Mouse (Mus musculus) midbrain, embryonic 11.5 days (tissue): ENCODE measurements around the gene Tmem94. TPM values are rescaled to one million over a fixed set of nuclear protein-coding genes. Genes with fewer than 3 reads are reported as not detected.

Experiments
- ATAC-seq: fragments of 200-750 bp; cut with Nextera tagmentation; 2 replicates; pipeline ENCODE4 v1.8.0; 2017; ENCODE audit warnings: moderate TSS enrichment, moderate library complexity; ENCODE audit not compliant: low FRiP score
- DNase-seq: peaks from one replicate; pipeline ENCODE4 v3.0.0; 2015; ENCODE audit warnings: low spot score; ENCODE audit errors: missing footprints
- H3K27ac ChIP-seq: fragments of 300-500 bp; sonication (generic); 2 replicates; pipeline ENCODE4 v1.5.1; 2014; ENCODE audit warnings: low read depth, low read length
- H3K27me3 ChIP-seq: fragments of 300-500 bp; sonication (generic); 2 replicates; pipeline ENCODE4 v1.6.1; 2014; ENCODE audit warnings: mild to moderate bottlenecking, low read length, moderate library complexity, mixed read lengths; ENCODE audit not compliant: control insufficient read depth, insufficient read depth
- H3K36me3 ChIP-seq: fragments of 300-500 bp; sonication (generic); 2 replicates; pipeline ENCODE4 v1.6.1; 2014; ENCODE audit warnings: mild to moderate bottlenecking, low read length, moderate library complexity, mixed read lengths; ENCODE audit not compliant: control insufficient read depth, insufficient read depth
- H3K4me1 ChIP-seq: fragments of 300-500 bp; sonication (generic); 2 replicates; pipeline ENCODE4 v1.6.1; 2014; ENCODE audit warnings: low read length; ENCODE audit not compliant: control insufficient read depth, insufficient read depth
- H3K4me2 ChIP-seq: fragments of 300-500 bp; sonication (generic); 2 replicates; pipeline ENCODE4 v1.6.1; 2014; ENCODE audit warnings: mild to moderate bottlenecking, moderate library complexity
- H3K4me3 ChIP-seq: fragments of 300-500 bp; sonication (generic); 2 replicates; pipeline ENCODE4 v1.5.1; 2014; ENCODE audit warnings: low read depth, low read length
- H3K9ac ChIP-seq: fragments of 300-500 bp; sonication (generic); 2 replicates; pipeline ENCODE4 v1.6.1; 2014; ENCODE audit warnings: low read length
- H3K9me3 ChIP-seq: fragments of 300-500 bp; sonication (generic); 2 replicates; pipeline ENCODE4 v1.6.1; 2016; ENCODE audit warnings: low read length; ENCODE audit not compliant: control insufficient read depth
- WGBS: fragments of 180-500 bp; shearing (Covaris S2); extraction: QIAGEN DNeasy Blood & Tissue Kit; methylation state at CpG from one replicate; pipeline ENCODE4 v1.1.7; 2014; 5-methylcytosine and 5-hydroxymethylcytosine counted together
- microRNA-seq: library from miRNA; unstranded; fragments of <30 nt; microRNA quantifications from one replicate; pipeline ENCODE4, GENCODE M21; 2017
- polyA plus RNA-seq: library from polyadenylated mRNA; unstranded; fragments of >200 nt; fragmentation: Nextera tagmentation; extraction: Ambion mirVana; gene quantifications from 2 replicates; pipeline ENCODE4 v1.2.1, GENCODE M21; 2014

Gene Tmem94
- polyA plus RNA-seq, 1 experiment from 2014 or later, result 16.7 TPM

- Histone ChIP-seq H3K27me3 (no peaks in the 10 kb centered on the region), H3K9ac (no peak overlapping the region), H3K4me3 (no peak overlapping the region), H3K9me3 (no peaks in the 10 kb centered on the region), H3K4me1 (no peaks in the 10 kb centered on the region), H3K36me3 (no peaks in the 10 kb centered on the region), H3K27ac (no peak overlapping the region), H3K4me2 (no peak overlapping the region)
- DNase-seq (no peak), ATAC-seq (no peak)
- 64% methylated on average over 3 of the region's 3 CpGs for WGBS
Measured at GRCm38 (mm10) chr11:115839732-115840131, 74.5 kb downstream of the Tmem94 start.

GRCm38 (mm10) chr11:115841044-115841443 is 75.8 kb downstream of the Tmem94 start:
- Histone ChIP-seq H3K9ac (no peak overlapping the region), H3K27me3 (no peaks in the 10 kb centered on the region), H3K36me3 (no peaks in the 10 kb centered on the region), H3K4me3 (no peak overlapping the region), H3K9me3 (no peaks in the 10 kb centered on the region), H3K4me1 (no peaks in the 10 kb centered on the region), H3K4me2 (no peak overlapping the region), H3K27ac (no peak overlapping the region)
- no peak for ATAC-seq
- no peak for DNase-seq
- WGBS, result 86% methylated on average over 6 of the region's 6 CpGs

- Histone ChIP-seq H3K4me3 (no peak overlapping the region), H3K9ac (no peak overlapping the region), H3K27me3 (no peaks in the 10 kb centered on the region), H3K9me3 (no peaks in the 10 kb centered on the region), H3K4me2 (no peak overlapping the region), H3K4me1 (no peaks in the 10 kb centered on the region), H3K27ac (no peak overlapping the region), H3K36me3 (no peaks in the 10 kb centered on the region)
- ATAC-seq, result no peak
- WGBS, result 27% methylated on average over 6 of the region's 6 CpGs
- no peak for DNase-seq
Measured at GRCm38 (mm10) chr11:115841961-115842550, 76.8 kb downstream of the Tmem94 start.

DNA sequence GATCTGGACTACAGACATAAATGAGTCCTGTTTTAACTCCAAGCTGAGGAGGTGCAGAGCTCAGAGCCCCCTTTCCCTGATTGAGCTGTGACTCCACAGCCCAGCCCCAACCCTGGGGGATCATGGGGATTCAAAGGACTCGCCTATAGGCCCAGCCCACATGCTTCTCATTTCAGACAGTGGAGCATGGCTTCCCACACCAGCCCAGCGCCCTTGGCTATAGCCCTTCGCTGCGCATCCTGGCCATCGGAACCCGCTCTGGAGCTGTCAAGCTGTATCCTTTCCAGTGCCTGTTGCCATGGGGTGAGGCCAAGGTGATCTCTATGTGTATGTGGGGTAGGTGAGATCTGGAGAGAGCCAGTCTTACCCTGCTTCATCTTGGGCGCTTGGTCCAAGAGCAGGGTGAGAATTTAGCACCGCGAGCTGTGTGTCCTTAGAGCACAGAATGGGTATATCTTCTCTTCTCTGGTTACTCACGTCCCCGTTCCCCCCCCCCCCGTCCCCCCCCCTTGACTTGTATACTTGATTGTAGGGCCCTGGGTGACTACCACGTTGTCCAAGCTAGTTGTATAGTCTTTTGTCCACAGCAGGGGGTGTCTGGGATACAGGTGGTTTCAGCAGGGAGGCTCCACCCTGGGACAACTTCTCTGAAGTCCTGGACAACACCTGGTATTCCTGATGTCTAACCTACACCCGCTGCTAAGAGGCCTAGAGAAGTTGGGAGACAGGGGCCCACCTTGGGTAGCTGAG is 78.1 kb downstream of the Tmem94 start:
- no peaks in the 10 kb centered on the region for H3K36me3 ChIP-seq
- ATAC-seq, result no peak

GRCm38 (mm10) chr11:115843891-115844239 is 78.6 kb downstream of the Tmem94 start:
- Histone ChIP-seq H3K9me3 (no peaks in the 10 kb centered on the region), H3K27me3 (no peaks in the 10 kb centered on the region), H3K4me2 (no peak overlapping the region), H3K4me3 (no peak overlapping the region), H3K4me1 (no peaks in the 10 kb centered on the region), H3K36me3 (no peaks in the 10 kb centered on the region), H3K9ac (no peak overlapping the region), H3K27ac (no peak overlapping the region)
- DNase-seq (no peak), ATAC-seq (no peak)
- 85% methylated on average over 5 of the region's 5 CpGs for WGBS

More for the DNA sequence above, 78.1 kb downstream of the Tmem94 start:
- Histone ChIP-seq H3K27me3 (no peaks in the 10 kb centered on the region), H3K9ac (no peak overlapping the region), H3K4me3 (no peak overlapping the region), H3K4me1 (no peaks in the 10 kb centered on the region), H3K27ac (no peak overlapping the region), H3K4me2 (no peak overlapping the region), H3K9me3 (no peaks in the 10 kb centered on the region)
- DNase-seq, result no peak
- 78% methylated on average over 14 of the region's 14 CpGs for WGBS

- Histone ChIP-seq H3K4me3 (no peak overlapping the region), H3K27me3 (no peaks in the 10 kb centered on the region), H3K27ac (no peak overlapping the region), H3K36me3 (no peaks in the 10 kb centered on the region), H3K9ac (no peak overlapping the region), H3K9me3 (no peaks in the 10 kb centered on the region), H3K4me2 (no peak overlapping the region), H3K4me1 (no peaks in the 10 kb centered on the region)
- no peak for ATAC-seq
- WGBS, result 72% methylated on average over 8 of the region's 8 CpGs
- no peak for DNase-seq
Measured at GRCm38 (mm10) chr11:115844240-115844639, 79.0 kb downstream of the Tmem94 start.

DNA sequence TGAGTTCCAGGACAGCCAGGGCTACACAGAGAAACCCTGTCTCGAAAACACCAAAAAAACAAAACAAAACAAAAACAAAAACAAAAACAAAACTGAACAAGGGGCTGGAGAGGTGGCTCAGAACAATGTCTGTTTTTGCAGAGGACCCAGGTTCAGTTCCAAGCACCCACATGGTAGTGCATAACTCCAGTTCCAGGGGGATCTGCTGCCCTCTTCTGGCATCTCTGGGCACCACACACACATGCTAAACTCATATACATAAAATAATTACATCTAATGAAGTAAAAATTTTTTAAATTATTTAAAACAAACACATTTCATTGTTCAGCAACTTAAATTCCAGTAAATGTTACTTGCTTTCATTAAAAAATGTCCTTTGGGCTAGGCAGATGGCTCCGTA is 80.6 kb downstream of the Tmem94 start:
- WGBS, result 92% methylated on average over 2 of the region's 2 CpGs
- Histone ChIP-seq H3K9ac (no peak overlapping the region), H3K4me3 (no peak overlapping the region), H3K4me1 (no peaks in the 10 kb centered on the region), H3K4me2 (no peak overlapping the region), H3K27ac (no peak overlapping the region), H3K36me3 (no peaks in the 10 kb centered on the region), H3K9me3 (no peaks in the 10 kb centered on the region), H3K27me3 (no peaks in the 10 kb centered on the region)
- no peak for ATAC-seq
- no peak for DNase-seq

Small RNA genes lying within 50 kb of the gene (microRNA-seq; reads per million reads assigned to microRNA genes)
- gene Mir5621, result 0.76 reads per million

Other genes with a start within 250 kb of the Tmem94 start
- 1,615 and 1,739 TPM in 2 replicates for gene Sumo2, start 229.2 kb upstream of the Tmem94 start, polyA plus RNA-seq
- gene Nup85, start 201.0 kb upstream of the Tmem94 start, polyA plus RNA-seq, result 195 and 197 TPM in 2 replicates
- gene Mrps7, start 161.5 kb upstream of the Tmem94 start, polyA plus RNA-seq, result 105 TPM in 2 replicates
- 18.7 and 25.1 TPM in 2 replicates for gene Gga3, start 161.4 kb upstream of the Tmem94 start, polyA plus RNA-seq
- gene Mif4gd, start 152.5 kb upstream of the Tmem94 start, polyA plus RNA-seq, result 14.0 and 16.4 TPM in 2 replicates
- 20.3 and 24.0 TPM in 2 replicates for gene Slc25a19, start 137.1 kb upstream of the Tmem94 start, polyA plus RNA-seq
- 74.3 and 77.7 TPM in 2 replicates for gene Grb2, start 56.8 kb upstream of the Tmem94 start, polyA plus RNA-seq
- gene Caskin2, start 48.2 kb downstream of the Tmem94 start, polyA plus RNA-seq, result 10.4 and 11.7 TPM in 2 replicates
- gene Tsen54, start 49.3 kb downstream of the Tmem94 start, polyA plus RNA-seq, result 20.8 and 21.7 TPM in 2 replicates
- gene Llgl2, start 58.6 kb downstream of the Tmem94 start, polyA plus RNA-seq, result 2.4 and 2.5 TPM in 2 replicates
- not detected in 2 replicates for gene Myo15b, start 93.0 kb downstream of the Tmem94 start, polyA plus RNA-seq
- 0.27 and 0.59 TPM in 2 replicates for gene Smim5, start 134.5 kb downstream of the Tmem94 start, polyA plus RNA-seq
- 0.46 TPM in 1 of 2 replicates, not detected in the other for gene Smim6, start 146.6 kb downstream of the Tmem94 start, polyA plus RNA-seq
- gene Sap30bp, start 167.8 kb downstream of the Tmem94 start, polyA plus RNA-seq, result 58.3 and 61.5 TPM in 2 replicates
- gene Recql5, start 168.0 kb downstream of the Tmem94 start, polyA plus RNA-seq, result 16.1 and 18.4 TPM in 2 replicates
- 0.23 and 0.25 TPM in 2 replicates for gene Itgb4, start 209.3 kb downstream of the Tmem94 start, polyA plus RNA-seq
- 82.5 and 93.4 TPM in 2 replicates for gene Galk1, start 247.3 kb downstream of the Tmem94 start, polyA plus RNA-seq